Mouse (Mus musculus): ENCODE measurements around the gene Tmem163. TPM values are rescaled to one million over a fixed set of nuclear protein-coding genes. Genes with fewer than 3 reads are reported as not detected.

Tmem163 gene
- total and polyA plus RNA-seq, 2 experiments from 2014 or later, result 16.6 to 17.3 TPM

- Histone ChIP-seq H3K27ac (ENCODE audit: low read depth) (no peak overlapping the region), H3K9me3 (replicated peaks; ENCODE audit: control insufficient read depth, low read length) (no peaks in the 10 kb centered on the region), H3K4me2 (ENCODE audit: low read depth, low read length) (no peak overlapping the region), H3K4me1 (ENCODE audit: control insufficient read depth, insufficient read depth) (no peaks in the 10 kb centered on the region), H3K27me3 (ENCODE audit: control insufficient read depth, insufficient read depth, low read length) (no peaks in the 10 kb centered on the region), H3K9ac (replicated peaks; ENCODE audit: low read depth, low read length) (no peak overlapping the region), H3K4me3 (ENCODE audit: low read depth, low read length) (no peak overlapping the region), H3K36me3 (replicated peaks; ENCODE audit: control insufficient read depth, insufficient read depth, low read length) (no peaks in the 10 kb centered on the region)
- ATAC-seq (ENCODE audit: insufficient read depth, low read depth) (no peak), DNase-seq (ENCODE audit: low spot score) (no peak)
- no peak for TF ChIP-seq EP300 (IDR thresholded peaks at IDR 0.05; ENCODE audit: low read depth)
- TF ChIP-seq CTCF (IDR thresholded peaks at IDR 0.05; ENCODE audit: low read depth), result no peak
- 47% methylated on average over 5 of the region's 5 CpGs for WGBS
Observed at GRCm38 (mm10) chr1:127706269-127706668, 26.9 kb upstream of the Tmem163 start.

GRCm38 (mm10) chr1:127702187-127702586 is 22.8 kb upstream of the Tmem163 start:
- no peak for DNase-seq (ENCODE audit: low spot score)
- Histone ChIP-seq H3K27ac (ENCODE audit: low read depth) (no peak overlapping the region), H3K9ac (replicated peaks; ENCODE audit: low read depth, low read length) (no peak overlapping the region), H3K27me3 (ENCODE audit: control insufficient read depth, insufficient read depth, low read length) (no peaks in the 10 kb centered on the region), H3K4me2 (ENCODE audit: low read depth, low read length) (no peak overlapping the region), H3K36me3 (replicated peaks; ENCODE audit: control insufficient read depth, insufficient read depth, low read length) (no peaks in the 10 kb centered on the region), H3K4me1 (ENCODE audit: control insufficient read depth, insufficient read depth) (no peaks in the 10 kb centered on the region), H3K4me3 (ENCODE audit: low read depth, low read length) (no peak overlapping the region), H3K9me3 (replicated peaks; ENCODE audit: control insufficient read depth, low read length) (no peaks in the 10 kb centered on the region)
- TF ChIP-seq CTCF (IDR thresholded peaks at IDR 0.05; ENCODE audit: low read depth) (peak; percentile 42), EP300 (IDR thresholded peaks at IDR 0.05; ENCODE audit: low read depth) (no peak)
- ATAC-seq (ENCODE audit: insufficient read depth, low read depth), result no peak
- WGBS, result 85% methylated on average over 1 of the region's 1 CpGs

DNA sequence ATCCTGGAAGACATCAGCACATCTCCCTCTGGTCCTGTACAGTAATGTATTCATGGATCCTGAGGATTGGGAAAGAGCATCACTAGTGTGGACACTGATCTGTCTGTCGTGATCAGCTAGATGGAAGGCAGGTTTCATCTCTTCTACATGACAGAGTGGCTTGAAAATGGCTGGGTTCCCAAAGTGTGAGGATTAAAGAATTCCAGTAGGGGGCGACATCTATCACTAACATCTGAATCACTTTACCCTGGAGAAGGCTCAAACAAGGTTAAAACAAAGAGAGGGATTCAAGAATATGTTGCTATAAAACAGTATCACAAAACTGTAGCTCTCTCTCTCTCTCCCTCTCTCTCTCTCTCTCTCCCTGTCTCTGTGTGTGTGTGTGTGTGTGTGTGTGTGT is 17.2 kb upstream of the Tmem163 start:
- DNase-seq (ENCODE audit: low spot score), result peak; percentile 33
- TF ChIP-seq CTCF (IDR thresholded peaks at IDR 0.05; ENCODE audit: low read depth), result peak; percentile 33
- no peak for TF ChIP-seq EP300 (IDR thresholded peaks at IDR 0.05; ENCODE audit: low read depth)

DNA sequence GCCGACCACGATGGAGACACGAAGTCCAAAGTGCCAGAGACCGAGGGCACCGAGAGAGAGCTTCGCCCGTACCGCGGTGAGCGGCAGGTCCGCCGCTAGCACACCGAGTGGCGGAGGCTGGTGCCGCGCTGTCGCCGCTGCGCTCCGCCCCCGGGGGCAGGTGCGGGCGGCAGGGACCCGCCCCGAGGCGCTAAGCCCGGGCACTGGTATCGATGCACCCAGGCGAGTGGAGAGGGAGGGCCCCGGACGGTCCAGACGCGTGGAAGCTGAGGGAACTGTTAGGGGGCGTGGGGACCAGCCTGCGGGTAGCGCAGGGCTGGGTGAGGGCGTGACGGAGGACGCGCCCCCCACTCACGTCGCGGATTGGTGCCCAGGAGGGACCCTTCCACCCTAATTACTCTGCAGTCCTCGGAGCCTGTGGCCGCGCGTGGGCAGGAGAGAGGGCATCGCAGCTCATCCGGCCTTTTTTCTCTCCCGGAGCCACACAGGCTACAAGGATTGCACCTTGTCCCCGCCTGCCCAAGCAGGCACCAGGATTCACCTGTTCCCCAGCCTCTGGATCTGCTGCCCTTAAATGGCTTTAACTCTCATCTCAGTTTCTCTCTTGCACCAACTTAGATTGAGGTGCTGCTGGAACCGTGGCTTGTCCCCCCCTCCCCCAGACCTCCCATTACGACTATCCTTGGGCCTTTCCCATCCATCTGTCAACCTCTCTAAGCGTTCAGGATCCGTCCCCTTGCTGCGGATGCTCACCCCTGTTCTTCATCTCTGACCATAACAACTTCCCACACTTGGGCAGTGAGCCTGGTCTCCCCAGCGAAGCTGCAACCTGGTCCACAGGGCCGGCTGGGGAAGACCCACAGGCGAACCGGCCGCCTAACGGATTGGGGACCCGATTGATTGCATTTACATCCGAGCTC is 1.4 kb downstream of the Tmem163 start:
- H3K4me3 ChIP-seq (ENCODE audit: low read depth, low read length), result peak overlapping the region; percentile 59
- DNase-seq (ENCODE audit: low spot score), result no peak
- peak; percentile 41; the same call in 1 of the 2 replicates for ATAC-seq (ENCODE audit: insufficient read depth, low read depth)

More for the DNA sequence above, 17.2 kb upstream of the Tmem163 start:
- Histone ChIP-seq H3K4me3 (ENCODE audit: low read depth, low read length) (no peak overlapping the region), H3K9ac (replicated peaks; ENCODE audit: low read depth, low read length) (no peak overlapping the region), H3K4me2 (ENCODE audit: low read depth, low read length) (no peak overlapping the region), H3K4me1 (ENCODE audit: control insufficient read depth, insufficient read depth) (no peaks in the 10 kb centered on the region), H3K27ac (ENCODE audit: low read depth) (no peak overlapping the region), H3K27me3 (ENCODE audit: control insufficient read depth, insufficient read depth, low read length) (no peaks in the 10 kb centered on the region), H3K9me3 (replicated peaks; ENCODE audit: control insufficient read depth, low read length) (no peaks in the 10 kb centered on the region), H3K36me3 (replicated peaks; ENCODE audit: control insufficient read depth, insufficient read depth, low read length) (no peaks in the 10 kb centered on the region)
- 20% methylated on average over 2 of the region's 2 CpGs for WGBS
- no peak for ATAC-seq (ENCODE audit: insufficient read depth, low read depth)

DNA sequence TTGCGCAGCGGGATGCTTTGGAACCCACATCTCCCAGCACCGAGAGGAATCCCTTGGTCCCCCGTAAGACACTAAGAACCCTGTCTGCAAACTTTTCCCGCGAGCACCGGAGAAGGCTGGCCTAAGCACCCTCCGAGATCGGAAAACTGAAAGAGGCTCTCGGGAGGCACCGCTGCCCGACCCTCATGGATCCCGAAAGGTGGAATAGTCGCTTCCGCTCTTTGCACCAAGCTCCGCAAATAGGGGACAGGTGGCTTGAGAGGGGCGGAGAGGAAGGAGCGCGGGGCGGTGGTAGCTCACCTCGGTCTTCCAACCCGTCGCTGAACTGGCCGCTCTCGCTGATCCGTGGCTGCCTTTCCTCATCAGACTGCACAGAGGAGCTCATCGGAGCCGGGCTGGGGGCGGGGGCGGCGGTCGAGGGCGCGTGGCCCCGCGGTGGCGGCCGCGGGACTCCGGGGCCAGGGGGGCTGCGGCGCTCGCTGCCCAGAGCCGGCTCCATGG is 2.2 kb downstream of the Tmem163 start:
- DNase-seq (ENCODE audit: low spot score), result no peak
- peaks cover 10% of the 10 kb centered on the region; the same call in 1 of the 2 replicates for H3K4me1 ChIP-seq (ENCODE audit: control insufficient read depth, insufficient read depth)
- 0 out of 2 replicates have a peak, but pooled peaks cover 3% of the 10 kb centered on the region for H3K9me3 ChIP-seq (replicated peaks; ENCODE audit: control insufficient read depth, low read length)
- H3K9ac ChIP-seq (replicated peaks; ENCODE audit: low read depth, low read length), result peak overlapping the region; percentile 42
- H3K27ac ChIP-seq (ENCODE audit: low read depth), result no peak overlapping the region
- TF ChIP-seq EP300 (IDR thresholded peaks at IDR 0.05; ENCODE audit: low read depth), result no peak
- TF ChIP-seq CTCF (IDR thresholded peaks at IDR 0.05; ENCODE audit: low read depth), result no peak
- peaks cover 52% of the 10 kb centered on the region for H3K27me3 ChIP-seq (ENCODE audit: control insufficient read depth, insufficient read depth, low read length)
- peak overlapping the region; percentile 97 for H3K4me2 ChIP-seq (ENCODE audit: low read depth, low read length)
- 0 out of 2 replicates have a peak, but pooled peaks have one; percentile 14 for ATAC-seq (ENCODE audit: insufficient read depth, low read depth)
- no peaks in the 10 kb centered on the region for H3K36me3 ChIP-seq (replicated peaks; ENCODE audit: control insufficient read depth, insufficient read depth, low read length)
- under 1% methylated on average over 40 of the region's 44 CpGs for WGBS
- H3K4me3 ChIP-seq (ENCODE audit: low read depth, low read length), result peak overlapping the region; percentile 59

More for the DNA sequence above, 1.4 kb downstream of the Tmem163 start:
- WGBS, result 7% methylated on average over 60 of the region's 64 CpGs
- Histone ChIP-seq H3K4me2 (ENCODE audit: low read depth, low read length) (peak overlapping the region; percentile 97), H3K9ac (replicated peaks; ENCODE audit: low read depth, low read length) (peak overlapping the region; percentile 42), H3K27me3 (ENCODE audit: control insufficient read depth, insufficient read depth, low read length) (peaks cover 52% of the 10 kb centered on the region), H3K9me3 (replicated peaks; ENCODE audit: control insufficient read depth, low read length) (0 out of 2 replicates have a peak, but pooled peaks cover 3% of the 10 kb centered on the region), H3K27ac (ENCODE audit: low read depth) (no peak overlapping the region), H3K4me1 (ENCODE audit: control insufficient read depth, insufficient read depth) (peaks cover 10% of the 10 kb centered on the region; the same call in 1 of the 2 replicates), H3K36me3 (replicated peaks; ENCODE audit: control insufficient read depth, insufficient read depth, low read length) (no peaks in the 10 kb centered on the region)
- TF ChIP-seq CTCF (IDR thresholded peaks at IDR 0.05; ENCODE audit: low read depth), result no peak
- TF ChIP-seq EP300 (IDR thresholded peaks at IDR 0.05; ENCODE audit: low read depth), result no peak
